Mouse (Mus musculus) liver, postnatal 0 days (tissue): Measurements from ENCODE around the gene Cd83.

ENCODE experiments used
- CTCF ChIP-seq: sonication (generic); IDR thresholded peaks from 2 replicates; pipeline ENCODE4 v1.5.1; 2016; ENCODE audit warnings: antibody characterized with exemption, low read depth
- EP300 ChIP-seq: IDR thresholded peaks from 2 replicates; pipeline ENCODE4 v1.6.1; 2016; ENCODE audit warnings: antibody characterized with exemption, low read depth, mild to moderate bottlenecking

DNA sequence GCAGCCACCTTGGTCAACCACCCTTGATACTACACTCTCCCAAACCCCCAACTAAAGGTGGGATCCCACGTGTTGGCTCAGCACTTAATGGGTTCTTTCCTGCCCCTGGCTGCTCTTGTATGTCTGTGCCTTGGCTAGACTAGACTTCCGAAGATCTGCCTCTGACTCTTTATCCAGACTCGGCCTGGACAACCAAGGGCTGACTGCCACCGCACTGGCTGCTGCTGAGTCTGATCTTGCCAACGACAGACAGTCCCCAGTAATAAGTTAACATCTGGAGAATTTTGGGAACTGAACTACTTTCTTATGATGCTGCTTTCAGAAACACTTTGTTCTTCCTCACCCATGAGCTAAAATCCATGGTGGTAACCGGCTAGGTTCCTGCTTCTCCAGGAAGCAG is 26.0 kb downstream of the Cd83 start:
- TF ChIP-seq CTCF (no peak), EP300 (no peak)
